Mouse (Mus musculus): ENCODE measurements around the gene Ube2s. TPM values are rescaled to one million over a fixed set of nuclear protein-coding genes. Genes with fewer than 3 reads are reported as not detected.
"Not testable (repeated sequence)": the region's sequence is repeated elsewhere in the genome, so short reads cannot be mapped to it uniquely, and the experiment has no call there.

Ube2s gene
- total RNA-seq (2014; rRNA removed) = 22.4 and 24.2 TPM in 2 replicates
- polyA plus RNA-seq (2012; rRNA removed) = 45.9 and 74.3 TPM in 2 replicates

- under 1% methylated on average over 62 of the region's 62 CpGs for WGBS
- peak; percentile 100 for DNase-seq (ENCODE audit: extremely low read depth, low read depth, low spot score)
- H3K4me1 ChIP-seq (ENCODE audit: control insufficient read depth, insufficient read depth, low read length) = peaks cover 17% of the 10 kb centered on the region
- H3K27me3 ChIP-seq (ENCODE audit: control insufficient read depth, insufficient read depth, low read length) = no peaks in the 10 kb centered on the region
- H3K36me3 ChIP-seq (ENCODE audit: control insufficient read depth, insufficient read depth, low read length) = peaks cover 16% of the 10 kb centered on the region
- H3K27ac ChIP-seq (replicated peaks; ENCODE audit: insufficient read depth, low read depth, low read length) = peak within 1 kb of the TSS; percentile 92
- H3K4me3 ChIP-seq (ENCODE audit: insufficient read depth, low read depth, low read length) = peak within 1 kb of the TSS; percentile 92
- TF ChIP-seq POLR2A (IDR thresholded peaks at IDR 0.05; ENCODE audit: extremely low read depth, insufficient read depth, low read length) (peak; percentile 73), CTCF (IDR thresholded peaks at IDR 0.05; ENCODE audit: low read depth, low read length) (no peak)
- H3K9ac ChIP-seq (ENCODE audit: low read depth, low read length) = peak within 1 kb of the TSS; percentile 91
- peaks cover 10% of the 10 kb centered on the region; the same call in 1 of the 2 replicates for H3K79me2 ChIP-seq (ENCODE audit: control insufficient read depth, insufficient read depth, low read length)
Observed at GRCm38 (mm10) chr7:4812303-4813104, at the start of gene Ube2s. TSS of gene Ube2s (minus strand) at chr7:4812590.

- not testable (repeated sequence) for DNase-seq (ENCODE audit: extremely low read depth, low read depth, low spot score); H3K79me2 ChIP-seq (ENCODE audit: control insufficient read depth, insufficient read depth, low read length); H3K36me3 ChIP-seq (ENCODE audit: control insufficient read depth, insufficient read depth, low read length); H3K4me3 ChIP-seq (ENCODE audit: insufficient read depth, low read depth, low read length); H3K27me3 ChIP-seq (ENCODE audit: control insufficient read depth, insufficient read depth, low read length); H3K9ac ChIP-seq (ENCODE audit: low read depth, low read length)
- peaks cover 25% of the 10 kb centered on the region for H3K4me1 ChIP-seq (ENCODE audit: control insufficient read depth, insufficient read depth, low read length)
- peak overlapping the region; percentile 45; the same call in 1 of the 2 replicates for H3K27ac ChIP-seq (replicated peaks; ENCODE audit: insufficient read depth, low read depth, low read length)
- WGBS = 64% methylated on average over 3 of the region's 3 CpGs
Observed at GRCm38 (mm10) chr7:4860926-4861325, 48.5 kb upstream of the Ube2s start.

GRCm38 (mm10) chr7:4859418-4859978 lies 47.1 kb upstream of the Ube2s start:
- Histone ChIP-seq H3K27ac (replicated peaks; ENCODE audit: insufficient read depth, low read depth, low read length) (peak overlapping the region; percentile 63; the same call in 1 of the 2 replicates), H3K4me1 (ENCODE audit: control insufficient read depth, insufficient read depth, low read length) (peaks cover 22% of the 10 kb centered on the region), H3K9ac (ENCODE audit: low read depth, low read length) (no peak overlapping the region; the same call in 1 of the 2 replicates), H3K4me3 (ENCODE audit: insufficient read depth, low read depth, low read length) (no peak overlapping the region), H3K36me3 (ENCODE audit: control insufficient read depth, insufficient read depth, low read length) (no peaks in the 10 kb centered on the region), H3K79me2 (ENCODE audit: control insufficient read depth, insufficient read depth, low read length) (no peaks in the 10 kb centered on the region), H3K27me3 (ENCODE audit: control insufficient read depth, insufficient read depth, low read length) (no peaks in the 10 kb centered on the region)
- DNase-seq (ENCODE audit: extremely low read depth, low read depth, low spot score) = peak; percentile 66
- WGBS = 43% methylated on average over 12 of the region's 12 CpGs
- no peak for TF ChIP-seq CTCF (IDR thresholded peaks at IDR 0.05; ENCODE audit: low read depth, low read length)
- no peak for TF ChIP-seq POLR2A (IDR thresholded peaks at IDR 0.05; ENCODE audit: extremely low read depth, insufficient read depth, low read length)

- H3K4me3 ChIP-seq (ENCODE audit: insufficient read depth, low read depth, low read length) = no peak overlapping the region
- peaks cover 10% of the 10 kb centered on the region for H3K4me1 ChIP-seq (ENCODE audit: control insufficient read depth, insufficient read depth, low read length)
- no peaks in the 10 kb centered on the region for H3K79me2 ChIP-seq (ENCODE audit: control insufficient read depth, insufficient read depth, low read length)
- H3K36me3 ChIP-seq (ENCODE audit: control insufficient read depth, insufficient read depth, low read length) = no peaks in the 10 kb centered on the region
- WGBS = 86% methylated on average over 7 of the region's 7 CpGs
- no peak overlapping the region for H3K27ac ChIP-seq (replicated peaks; ENCODE audit: insufficient read depth, low read depth, low read length)
- TF ChIP-seq POLR2A (IDR thresholded peaks at IDR 0.05; ENCODE audit: extremely low read depth, insufficient read depth, low read length) (no peak), CTCF (IDR thresholded peaks at IDR 0.05; ENCODE audit: low read depth, low read length) (no peak)
- DNase-seq (ENCODE audit: extremely low read depth, low read depth, low spot score) = no peak
- H3K9ac ChIP-seq (ENCODE audit: low read depth, low read length) = no peak overlapping the region
- no peaks in the 10 kb centered on the region for H3K27me3 ChIP-seq (ENCODE audit: control insufficient read depth, insufficient read depth, low read length)
Observed at GRCm38 (mm10) chr7:4857321-4857720, 44.9 kb upstream of the Ube2s start.

GRCm38 (mm10) chr7:4856508-4856907 lies 44.1 kb upstream of the Ube2s start:
- no peaks in the 10 kb centered on the region for H3K36me3 ChIP-seq (ENCODE audit: control insufficient read depth, insufficient read depth, low read length)
- WGBS = 25% methylated on average over 9 of the region's 9 CpGs

GRCm38 (mm10) chr7:4853613-4854012 lies 41.2 kb upstream of the Ube2s start:
- Histone ChIP-seq H3K4me3 (ENCODE audit: insufficient read depth, low read depth, low read length) (no peak overlapping the region), H3K4me1 (ENCODE audit: control insufficient read depth, insufficient read depth, low read length) (peaks cover 4% of the 10 kb centered on the region; the same call in 1 of the 2 replicates), H3K27me3 (ENCODE audit: control insufficient read depth, insufficient read depth, low read length) (no peaks in the 10 kb centered on the region), H3K9ac (ENCODE audit: low read depth, low read length) (no peak overlapping the region), H3K27ac (replicated peaks; ENCODE audit: insufficient read depth, low read depth, low read length) (no peak overlapping the region), H3K36me3 (ENCODE audit: control insufficient read depth, insufficient read depth, low read length) (no peaks in the 10 kb centered on the region; the same call in 1 of the 2 replicates), H3K79me2 (ENCODE audit: control insufficient read depth, insufficient read depth, low read length) (no peaks in the 10 kb centered on the region)
- TF ChIP-seq CTCF (IDR thresholded peaks at IDR 0.05; ENCODE audit: low read depth, low read length) (no peak), POLR2A (IDR thresholded peaks at IDR 0.05; ENCODE audit: extremely low read depth, insufficient read depth, low read length) (no peak)
- WGBS = 89% methylated on average over 3 of the region's 3 CpGs
- DNase-seq (ENCODE audit: extremely low read depth, low read depth, low spot score) = no peak

More at GRCm38 (mm10) chr7:4856508-4856907, 44.1 kb upstream of the Ube2s start:
- peaks cover 10% of the 10 kb centered on the region for H3K4me1 ChIP-seq (ENCODE audit: control insufficient read depth, insufficient read depth, low read length)
- H3K4me3 ChIP-seq (ENCODE audit: insufficient read depth, low read depth, low read length) = no peak overlapping the region
- TF ChIP-seq POLR2A (IDR thresholded peaks at IDR 0.05; ENCODE audit: extremely low read depth, insufficient read depth, low read length) (no peak), CTCF (IDR thresholded peaks at IDR 0.05; ENCODE audit: low read depth, low read length) (no peak)
- H3K27me3 ChIP-seq (ENCODE audit: control insufficient read depth, insufficient read depth, low read length) = no peaks in the 10 kb centered on the region
- DNase-seq (ENCODE audit: extremely low read depth, low read depth, low spot score) = peak; percentile 71
- H3K79me2 ChIP-seq (ENCODE audit: control insufficient read depth, insufficient read depth, low read length) = no peaks in the 10 kb centered on the region
- H3K27ac ChIP-seq (replicated peaks; ENCODE audit: insufficient read depth, low read depth, low read length) = no peak overlapping the region
- no peak overlapping the region for H3K9ac ChIP-seq (ENCODE audit: low read depth, low read length)
